Mouse (Mus musculus): ENCODE results near the gene Gm21560.
"Not testable (repeated sequence)": the region's sequence is repeated elsewhere in the genome, so short reads cannot be mapped to it uniquely, and the experiment has no call there.

Gm21560 gene

DNA sequence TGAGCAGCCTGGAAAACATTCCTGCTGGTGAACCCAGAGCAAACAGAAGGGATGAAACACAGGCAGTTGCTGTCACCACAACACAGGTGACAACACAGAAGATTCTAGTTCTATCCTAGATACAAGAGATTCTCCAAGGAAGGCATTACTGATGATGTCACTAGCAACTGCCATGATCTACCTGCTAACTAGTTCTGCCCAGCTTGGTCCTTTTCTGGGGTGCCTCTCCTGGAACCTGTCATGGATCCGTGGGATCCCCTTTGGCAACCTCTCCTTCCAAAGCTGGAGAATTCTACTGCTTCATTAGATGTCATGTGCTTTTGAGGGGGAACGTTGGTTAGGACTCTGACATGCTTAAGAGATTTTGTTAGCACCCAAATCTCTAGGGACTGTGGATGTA lies at the start of gene Gm21560:
Gene Gm21560 (minus strand): TSS at position 101 of the 400 bp plus-strand sequence.
- DNase-seq (ENCODE audit: low spot score) = not testable (repeated sequence)

DNA sequence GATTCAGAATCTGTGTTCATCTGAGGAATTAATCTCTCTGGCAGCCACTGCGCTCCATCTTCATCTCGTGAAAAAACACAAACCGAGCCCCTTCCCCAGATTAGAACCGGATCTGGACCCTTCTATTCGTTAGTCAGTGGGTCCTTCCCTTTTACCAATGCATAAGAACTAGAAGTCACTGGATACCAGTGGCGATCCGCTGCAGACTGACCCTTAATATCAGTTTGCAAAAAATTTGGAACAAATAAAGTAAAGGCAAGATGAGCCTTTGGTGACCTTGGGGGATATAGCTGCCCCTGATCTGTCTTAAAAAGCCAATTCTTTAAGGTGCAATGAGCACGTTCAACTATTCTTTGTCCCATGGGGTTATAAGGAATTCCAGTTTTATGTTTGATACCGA lies 55.6 kb downstream of the Gm21560 start:
- not testable (repeated sequence) for DNase-seq (ENCODE audit: low spot score)

DNA sequence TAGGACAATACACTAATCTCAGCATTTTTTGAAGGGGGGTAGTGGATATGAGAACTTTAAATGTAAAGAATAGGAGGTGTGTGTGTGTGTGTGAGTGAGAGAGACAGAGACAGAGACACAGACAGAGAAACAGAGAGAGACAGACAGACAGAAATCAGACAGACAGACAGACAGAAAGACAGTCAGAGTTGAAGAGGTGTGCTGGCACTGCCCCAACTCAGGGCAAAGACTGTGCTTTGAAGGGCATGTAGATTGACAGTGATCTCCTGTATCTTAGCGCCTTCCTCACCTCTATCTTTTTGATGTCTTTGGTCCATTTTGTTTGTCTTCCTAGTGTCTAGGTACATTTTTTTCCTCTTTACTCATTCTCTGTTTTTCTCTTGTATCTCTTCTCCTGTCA lies 58.0 kb downstream of the Gm21560 start:
- not testable (repeated sequence) for DNase-seq (ENCODE audit: low spot score)

Data from embryo, embryonic 10.5 days (tissue).